Mouse (Mus musculus): ENCODE measurements around the gene Itgb1bp1.

Gene Itgb1bp1

DNA sequence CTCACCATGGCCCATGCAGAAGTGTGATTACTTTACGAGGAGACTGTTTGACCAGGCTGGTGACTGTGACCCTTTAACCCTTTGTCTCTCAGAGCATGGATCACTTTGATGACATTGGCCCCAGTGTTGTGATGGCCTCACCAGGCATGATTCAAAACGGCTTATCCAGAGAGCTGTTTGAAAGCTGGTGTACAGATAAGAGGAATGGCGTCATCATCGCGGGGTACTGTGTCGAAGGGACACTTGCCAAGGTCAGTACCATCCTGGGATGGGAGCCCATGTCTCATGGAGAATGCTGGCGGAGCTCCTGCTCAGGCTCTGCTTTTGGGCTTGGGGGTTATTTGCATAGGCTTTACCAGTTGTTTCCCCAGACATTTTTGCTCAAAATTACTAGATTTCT lies 15.2 kb upstream of the Itgb1bp1 start:
- DNase-seq (ENCODE audit: low spot score), result no peak

DNA sequence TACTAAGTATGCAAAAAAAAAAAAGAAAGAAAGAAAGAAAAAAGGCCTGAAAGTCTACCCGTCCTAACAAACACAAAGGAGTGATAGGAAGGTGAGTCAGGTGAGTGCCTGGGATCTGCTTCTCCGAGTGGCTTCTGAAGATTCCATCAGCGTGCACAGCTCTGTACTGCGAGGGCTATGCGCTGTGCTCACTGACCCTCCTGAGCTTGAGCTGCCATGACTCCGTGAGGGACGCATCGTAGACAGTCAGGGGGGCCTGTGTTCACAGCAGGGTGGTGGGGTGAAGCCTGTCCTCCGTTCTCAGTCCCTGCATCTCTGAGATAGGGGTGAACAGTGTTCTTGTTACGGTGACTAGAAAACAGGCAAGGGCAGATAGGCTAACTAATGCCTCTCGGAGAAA lies 12.8 kb upstream of the Itgb1bp1 start:
- no peak for DNase-seq (ENCODE audit: low spot score)

DNA sequence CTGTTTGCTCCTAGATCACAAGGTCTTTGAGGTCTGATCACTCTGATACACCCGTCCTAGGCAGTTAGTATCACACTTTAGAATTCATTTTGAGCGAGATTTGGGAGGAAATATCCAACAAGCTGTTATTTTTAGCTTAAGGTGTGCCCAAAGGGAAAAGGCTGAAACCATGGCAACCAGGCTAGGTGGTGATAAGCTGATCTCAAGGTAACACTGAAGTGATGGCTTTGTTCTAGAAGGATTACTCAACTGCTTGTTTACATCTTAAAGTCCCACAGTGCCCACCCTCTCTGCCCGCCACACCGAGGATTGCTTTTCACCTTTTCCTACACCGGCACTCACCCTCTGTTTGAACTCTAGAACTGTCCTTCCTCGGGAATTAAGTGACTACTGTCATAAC lies 3.6 kb upstream of the Itgb1bp1 start:
- no peak for DNase-seq (ENCODE audit: low spot score)

DNA sequence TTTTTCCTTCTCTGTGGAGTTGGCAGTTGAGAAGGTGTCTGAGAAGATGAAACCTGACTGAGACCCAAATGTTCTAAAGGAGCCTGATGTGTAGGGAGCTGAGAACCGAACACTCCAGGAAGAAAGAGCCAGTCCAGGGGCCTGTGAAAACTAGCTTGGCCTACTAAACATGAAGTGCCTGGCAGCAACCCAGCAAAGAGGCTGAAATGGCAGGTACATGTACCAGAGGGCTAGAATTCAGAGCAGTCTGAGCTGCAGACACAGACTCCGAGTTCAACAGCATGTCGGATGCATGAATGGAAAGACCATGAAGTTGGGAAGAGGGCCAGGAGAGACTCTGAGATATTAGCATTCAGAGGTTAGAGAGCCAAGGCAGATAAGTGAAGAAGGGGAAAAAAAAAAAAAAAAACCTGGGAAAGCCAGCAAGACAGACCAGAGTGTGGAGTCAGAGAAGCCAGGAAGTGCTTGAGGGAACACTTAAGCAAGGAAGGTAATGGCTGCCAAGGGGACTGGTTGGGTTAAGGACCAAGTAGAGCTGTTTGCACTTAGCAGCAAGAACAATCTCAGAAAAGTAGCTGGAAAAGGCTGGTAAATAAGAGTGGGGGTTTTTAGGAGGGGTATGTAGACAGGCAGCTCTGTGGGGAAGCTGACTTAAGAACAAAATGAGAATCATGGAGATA lies 2.8 kb upstream of the Itgb1bp1 start:
- no peak for DNase-seq (ENCODE audit: low spot score)

DNA sequence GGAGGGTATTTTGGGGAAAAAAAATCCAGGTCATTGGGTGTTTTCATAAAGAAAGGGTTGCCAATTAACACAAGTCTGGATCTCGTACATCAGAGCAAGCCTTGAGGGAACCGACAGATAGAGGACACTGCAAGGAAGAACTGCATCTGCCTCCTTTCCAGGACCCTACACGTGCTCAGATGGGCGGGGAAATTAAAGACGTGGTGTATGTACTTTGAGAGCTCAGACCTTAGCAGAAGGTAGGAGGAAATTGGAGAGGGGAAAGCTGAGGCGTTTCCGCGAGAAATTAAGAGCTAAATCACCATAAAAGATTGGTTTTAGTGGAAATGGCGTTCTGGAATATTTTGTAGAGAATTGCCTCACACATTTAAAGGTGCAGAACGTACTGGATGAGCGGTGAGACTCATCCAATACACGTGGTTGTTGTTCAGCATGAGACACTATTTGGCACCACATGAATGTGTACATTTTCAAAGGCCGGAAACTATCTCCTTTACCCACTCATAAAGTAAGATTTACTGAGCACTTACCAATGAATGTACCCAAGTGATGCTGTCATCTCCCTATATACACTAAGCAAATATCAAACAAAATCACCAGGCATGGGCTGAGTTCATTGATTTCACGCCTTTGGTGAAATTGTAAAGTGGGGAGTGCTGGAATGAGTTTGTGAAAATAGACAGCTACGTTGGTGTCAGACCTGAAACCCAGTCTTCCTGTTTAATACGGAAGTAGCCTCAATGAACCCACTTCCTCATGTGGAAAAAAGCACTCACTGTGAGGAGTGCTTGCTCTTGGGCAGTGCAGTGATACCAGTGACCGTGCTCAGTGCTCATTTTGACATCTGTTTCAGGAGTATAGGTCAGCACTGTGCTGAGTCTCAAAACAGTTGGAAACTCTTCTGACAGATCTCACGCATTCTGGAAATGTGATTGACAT lies 897 bp upstream of the Itgb1bp1 start:
- no peak for DNase-seq (ENCODE audit: low spot score)

DNA sequence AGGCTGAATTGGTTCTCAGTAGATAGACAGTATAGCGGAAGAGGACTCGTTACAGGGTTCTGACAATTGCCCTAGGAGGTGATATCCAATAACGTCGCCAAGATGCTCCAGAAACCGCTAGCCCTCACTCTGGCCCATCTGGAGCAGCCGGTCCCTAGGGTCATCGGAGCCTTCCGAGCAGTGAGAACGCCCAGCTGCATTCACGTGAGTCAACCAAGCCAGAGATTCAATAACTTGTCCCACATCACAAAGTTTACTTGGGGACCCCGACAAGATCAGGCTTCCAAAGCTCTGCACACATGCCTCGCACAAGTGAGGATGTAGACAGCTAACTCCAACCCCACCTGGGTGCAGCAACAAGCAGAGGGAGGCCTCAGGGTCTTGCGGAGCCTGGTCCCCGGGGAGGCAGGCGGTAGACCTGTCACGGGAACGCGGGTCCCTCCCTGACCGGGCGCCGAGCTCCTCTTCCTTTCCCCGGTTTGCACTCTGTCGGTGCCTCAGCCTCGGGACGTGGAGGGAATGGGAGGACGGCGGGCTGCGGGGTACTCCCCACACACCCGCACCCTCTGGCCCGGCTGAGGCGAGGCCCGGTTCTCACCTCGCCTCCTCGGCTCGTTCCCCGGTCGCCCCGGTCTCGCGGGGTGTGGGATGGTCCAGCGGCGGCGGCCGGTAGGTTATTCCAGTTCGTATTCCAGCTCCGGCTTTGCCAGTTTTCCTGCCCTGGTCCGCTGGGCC lies 409 bp downstream of the Itgb1bp1 start:
- DNase-seq (ENCODE audit: low spot score), result no peak

DNA sequence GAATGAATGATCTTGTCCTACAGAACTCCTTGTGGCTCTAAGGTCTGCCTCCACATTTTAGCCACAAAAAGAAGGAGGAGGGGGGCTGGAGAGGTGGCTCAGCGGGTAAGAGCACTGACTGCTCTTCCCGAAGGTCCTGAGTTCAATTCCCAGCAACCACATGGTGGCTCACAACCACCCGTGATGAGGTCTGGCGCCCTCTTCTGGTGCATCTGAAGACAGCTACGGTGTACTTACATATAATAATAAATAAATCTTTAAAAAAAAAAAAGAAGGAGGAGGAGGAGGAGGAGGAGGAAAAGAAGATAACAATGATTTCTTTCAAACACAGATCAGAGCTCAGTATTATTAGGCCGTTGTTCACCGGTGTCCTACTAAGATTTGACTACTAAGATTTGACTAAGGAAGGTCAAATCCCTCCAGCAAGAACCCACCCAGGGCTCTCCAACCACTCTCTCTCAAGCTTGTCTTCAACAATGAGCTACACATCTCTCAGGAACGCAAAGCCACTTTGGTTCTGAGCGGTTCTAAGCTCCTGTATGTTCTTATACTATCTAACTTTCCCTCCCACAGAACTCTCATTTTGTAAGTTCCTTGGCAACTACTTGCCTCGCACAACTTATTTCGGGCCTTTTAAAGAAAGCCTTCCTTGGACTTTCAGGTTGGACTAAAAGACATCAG lies 1.2 kb downstream of the Itgb1bp1 start, which contains the start of gene Cpsf3:
Gene Cpsf3, plus strand, starts transcription at position 631 of the 681 bp plus-strand sequence.
- no peak for DNase-seq (ENCODE audit: low spot score)

DNA sequence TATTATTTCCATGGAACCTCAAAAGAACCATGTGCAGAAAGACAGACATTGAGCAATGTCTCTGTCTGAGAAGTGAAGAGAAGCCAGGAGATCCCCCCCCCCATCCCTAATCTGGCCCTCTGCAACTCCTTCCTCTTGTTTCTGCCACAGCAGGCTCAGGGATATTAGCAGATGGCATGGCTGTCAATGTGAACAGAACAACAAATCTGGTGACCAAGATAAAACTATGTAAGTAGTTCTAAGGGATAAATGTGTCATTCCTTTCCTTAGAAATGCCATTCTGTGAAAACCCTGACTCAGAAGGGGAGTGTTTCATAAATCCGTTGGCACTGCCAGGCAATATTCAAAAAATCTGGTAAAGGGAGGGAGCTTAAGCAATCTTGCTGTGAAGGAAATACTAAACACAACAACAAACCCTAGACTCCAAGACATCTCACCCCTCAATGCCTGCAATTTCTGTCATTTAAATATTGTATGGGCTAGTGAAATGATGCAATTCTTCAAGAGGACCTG lies 8.7 kb downstream of the Itgb1bp1 start:
- no peak for DNase-seq (ENCODE audit: low spot score)

DNA sequence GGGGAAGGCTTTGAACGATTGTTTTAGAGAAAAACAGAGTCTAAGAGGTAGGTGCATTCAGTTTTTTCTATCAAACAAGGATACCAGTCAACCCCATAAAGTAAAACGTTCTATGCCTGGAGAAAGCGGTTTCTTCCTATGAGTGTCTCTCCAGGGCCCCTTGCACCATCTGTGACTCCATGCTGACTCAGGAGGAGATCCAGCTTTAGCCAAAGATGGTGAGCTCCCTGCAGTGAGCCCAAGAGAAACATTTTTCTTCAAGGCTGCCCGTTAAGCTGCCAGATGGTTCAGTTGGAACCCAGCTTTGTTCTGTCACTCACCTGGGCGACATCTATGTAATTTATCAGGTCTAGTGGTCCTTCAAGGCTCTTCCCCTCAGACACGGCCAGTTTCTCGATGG lies 11.6 kb downstream of the Itgb1bp1 start:
- no peak for DNase-seq (ENCODE audit: low spot score)

DNA sequence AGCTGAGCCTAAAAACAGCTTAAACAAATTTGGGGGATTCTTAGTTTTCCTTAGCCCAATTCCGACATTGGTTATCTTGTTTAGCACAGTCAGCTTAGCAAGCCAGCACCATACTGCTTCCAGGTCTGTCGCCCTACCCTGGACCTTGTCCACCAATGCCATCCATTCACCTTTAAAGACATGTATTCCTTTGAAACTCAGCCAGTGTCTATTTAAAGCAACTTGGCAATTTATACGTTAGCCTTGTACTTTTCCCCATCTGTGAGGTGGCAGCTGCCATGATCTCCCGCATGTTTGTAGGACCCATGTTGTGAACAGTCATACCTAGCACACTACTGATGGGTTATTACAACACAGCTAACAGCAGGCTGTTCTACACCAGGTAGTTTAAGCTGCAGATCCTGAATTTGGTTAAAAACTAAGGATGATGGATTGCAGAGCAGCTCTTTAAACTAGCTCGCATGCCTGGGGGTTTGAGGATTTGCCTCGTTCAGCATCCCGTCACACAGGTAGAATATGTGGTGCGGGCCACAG lies 17.9 kb downstream of the Itgb1bp1 start:
- DNase-seq (ENCODE audit: low spot score), result no peak

DNA sequence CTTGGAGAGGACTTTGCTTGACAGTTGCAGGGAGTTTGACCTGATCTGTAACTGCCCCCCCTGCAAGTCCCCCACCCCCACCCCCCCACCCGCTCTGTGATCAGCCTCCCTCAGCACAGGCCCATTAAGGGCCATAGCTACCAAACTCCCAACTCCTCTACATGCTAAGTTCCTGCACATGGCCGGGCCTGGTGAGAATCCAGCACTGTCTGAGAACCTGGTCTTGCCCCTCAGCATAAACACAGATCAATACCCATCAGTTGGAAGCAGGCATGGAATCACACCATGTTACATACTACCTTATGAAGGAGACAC lies 19.3 kb downstream of the Itgb1bp1 start:
- no peak for DNase-seq (ENCODE audit: low spot score)

DNA sequence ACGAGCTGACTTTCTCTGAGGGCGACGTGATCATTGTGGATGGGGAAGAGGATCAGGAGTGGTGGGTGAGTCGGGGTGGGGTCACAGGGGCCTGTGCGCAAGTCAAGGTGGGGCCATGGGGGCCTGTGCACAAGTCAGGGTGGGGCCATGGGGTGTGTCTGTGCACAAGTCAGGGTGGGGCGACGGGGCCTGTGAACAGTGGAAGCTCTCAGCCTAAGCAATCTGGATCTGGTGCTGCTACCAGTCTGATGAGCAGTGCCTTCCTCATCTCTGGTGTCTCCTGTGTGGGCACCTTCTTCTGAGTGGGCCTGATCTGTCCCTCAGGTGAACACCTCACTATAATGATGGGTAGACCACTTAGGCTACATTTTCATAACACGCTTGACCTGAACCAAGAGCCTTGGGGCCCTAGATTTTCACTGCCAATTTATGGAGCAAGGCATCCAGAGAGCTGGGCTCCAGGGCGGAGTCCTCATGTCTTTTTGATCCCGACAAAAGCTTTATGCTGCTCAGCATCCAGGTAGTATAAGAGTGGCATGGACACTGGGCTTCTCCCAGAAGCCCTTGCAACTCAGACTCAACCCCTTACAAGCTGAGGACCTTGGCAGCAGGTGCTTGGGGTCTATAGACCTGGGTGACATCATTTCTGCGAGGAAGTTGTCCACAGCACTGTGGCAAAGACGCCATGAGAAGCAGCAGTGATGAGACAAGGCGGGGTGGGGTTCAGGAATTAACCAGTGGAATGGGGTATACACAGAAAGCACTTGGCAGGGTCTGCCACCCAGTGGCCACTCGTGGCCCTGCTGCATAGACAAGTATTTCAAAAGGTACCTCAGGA lies 19.9 kb downstream of the Itgb1bp1 start:
- peak; percentile 38 for DNase-seq (ENCODE audit: low spot score)

DNA sequence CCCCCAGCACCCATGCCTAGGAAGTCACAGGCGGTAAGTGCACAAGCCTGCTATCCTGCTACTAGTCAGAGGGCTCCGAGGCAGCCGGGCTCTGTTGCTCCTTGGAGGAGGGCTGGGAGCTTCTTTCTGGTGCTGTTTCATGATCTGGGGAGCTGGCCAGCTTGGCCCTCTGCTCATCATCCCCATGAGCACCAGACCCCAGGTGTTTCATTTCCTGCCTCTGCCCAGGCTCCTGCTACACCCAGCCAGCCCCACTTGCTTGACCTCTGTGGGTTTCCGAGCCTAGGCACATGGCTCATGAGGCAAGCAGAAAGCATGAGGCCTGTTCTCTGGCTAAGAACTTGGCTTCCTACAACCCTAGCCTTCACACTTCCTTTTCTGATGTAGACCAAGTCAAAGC lies 20.6 kb downstream of the Itgb1bp1 start:
- no peak for DNase-seq (ENCODE audit: low spot score)

DNA sequence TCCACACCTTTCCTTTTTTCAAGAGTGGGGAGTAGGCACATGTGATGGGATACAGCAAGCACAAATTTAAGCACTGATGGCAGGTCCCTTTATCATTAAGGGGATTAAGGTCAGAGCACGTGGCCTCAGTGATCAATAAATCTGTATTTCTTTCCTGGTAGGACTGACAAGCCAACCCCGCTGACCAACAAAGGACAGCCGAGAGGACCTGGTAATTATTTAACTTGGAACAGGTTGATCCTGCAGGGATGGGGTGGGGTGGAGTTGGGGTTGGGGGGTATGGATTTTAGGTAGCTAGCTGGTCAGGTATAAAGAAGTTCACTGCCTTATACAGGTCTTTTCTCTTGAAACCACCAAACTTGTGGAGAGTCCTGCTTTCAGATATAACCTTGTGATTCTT lies 21.1 kb downstream of the Itgb1bp1 start:
- no peak for DNase-seq (ENCODE audit: low spot score)

DNA sequence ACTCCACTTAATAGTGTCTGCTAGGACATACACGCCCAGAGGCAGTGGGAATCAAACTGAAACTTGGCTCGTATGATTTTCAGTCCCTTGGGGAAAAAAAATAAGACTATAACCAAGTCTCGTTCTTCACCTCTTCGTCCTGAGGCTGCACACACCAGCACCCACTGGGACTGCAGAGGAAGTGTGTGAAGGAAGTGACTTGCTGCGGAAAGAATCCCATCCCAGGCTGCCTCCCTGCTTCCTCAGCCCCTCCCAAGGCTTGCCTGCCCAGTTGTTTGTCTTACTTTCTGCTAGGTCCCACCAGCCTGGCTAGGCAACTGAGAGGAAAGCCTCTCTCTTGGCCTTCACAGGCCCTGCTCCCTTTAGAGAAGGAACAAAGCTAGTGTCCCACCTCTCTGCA lies 21.8 kb downstream of the Itgb1bp1 start:
- no peak for DNase-seq (ENCODE audit: low spot score)

DNA sequence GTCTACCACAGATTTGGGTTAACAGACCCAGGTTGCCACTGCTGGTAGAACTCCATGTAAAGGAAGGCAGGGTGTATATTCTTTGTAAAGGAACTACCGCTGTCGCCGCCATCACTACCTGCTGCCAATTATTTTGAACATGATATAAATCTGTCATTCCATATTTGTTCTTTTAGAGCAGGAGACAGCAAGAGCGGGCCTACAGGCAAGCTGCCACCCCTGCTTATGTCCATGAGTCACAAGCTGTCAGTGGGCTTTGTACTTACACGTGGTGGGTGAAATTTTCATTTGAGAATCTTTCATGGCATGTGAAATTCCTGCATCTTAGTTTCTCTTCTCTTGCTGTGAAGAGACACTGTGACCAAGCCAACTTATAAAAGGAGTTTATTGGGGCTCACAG lies 22.8 kb downstream of the Itgb1bp1 start:
- DNase-seq (ENCODE audit: low spot score), result no peak

DNA sequence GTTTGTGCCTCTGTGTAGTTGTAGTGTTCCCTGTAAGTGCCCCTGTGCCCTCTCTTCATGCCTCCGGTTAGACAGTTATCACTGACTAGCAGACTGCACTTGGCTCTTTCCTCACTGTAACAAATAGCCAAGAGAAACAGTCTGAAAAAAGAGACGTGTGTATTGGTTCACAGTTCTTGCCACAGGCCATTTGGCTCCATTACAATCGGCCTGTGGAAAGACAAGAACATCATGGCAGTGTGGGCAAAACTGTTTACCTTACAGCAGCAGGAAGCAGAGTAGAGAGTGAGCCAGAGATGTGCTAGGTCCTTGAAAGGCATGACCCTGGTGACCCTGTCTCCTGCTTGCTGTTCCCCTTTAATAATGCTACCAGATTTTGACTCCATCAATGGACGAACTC lies 24.6 kb downstream of the Itgb1bp1 start:
- no peak for DNase-seq (ENCODE audit: low spot score)

DNA sequence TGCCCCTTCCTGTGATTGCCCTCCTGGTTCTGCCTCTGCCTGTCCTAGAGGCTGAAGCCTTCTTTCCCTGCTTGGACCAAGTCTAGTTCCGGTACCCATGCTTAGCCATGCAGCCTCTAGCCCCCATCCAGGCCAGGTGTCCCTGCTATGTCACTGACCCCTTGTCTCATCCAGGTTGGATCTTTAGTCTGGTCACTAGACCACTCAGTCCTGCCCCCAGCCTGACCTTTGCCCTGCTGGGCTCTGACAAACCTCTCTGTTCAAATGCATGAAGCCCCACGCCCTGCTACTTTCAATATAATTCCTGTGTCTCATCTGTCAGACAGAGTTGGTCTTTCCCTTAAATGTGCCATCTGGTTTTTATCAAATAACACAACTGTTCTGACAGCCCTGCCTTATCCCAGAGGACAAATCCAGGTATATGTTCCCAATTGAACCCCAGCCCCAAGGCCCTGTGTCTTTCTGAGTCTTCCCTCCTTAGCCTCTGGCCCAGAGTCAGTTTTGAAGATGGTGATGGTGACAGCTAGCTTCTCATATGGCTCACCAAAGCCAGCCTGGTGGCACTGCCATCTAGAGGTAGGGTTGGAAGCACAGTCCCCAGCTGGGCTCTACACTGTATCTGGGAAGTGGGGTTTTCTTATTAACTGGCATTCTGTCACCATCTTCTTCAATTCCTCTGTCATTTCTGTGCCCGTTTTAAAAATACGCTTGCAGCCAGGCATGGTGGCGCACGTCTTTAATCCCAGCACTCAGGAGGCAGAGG lies 25.4 kb downstream of the Itgb1bp1 start:
- DNase-seq (ENCODE audit: low spot score), result no peak

DNA sequence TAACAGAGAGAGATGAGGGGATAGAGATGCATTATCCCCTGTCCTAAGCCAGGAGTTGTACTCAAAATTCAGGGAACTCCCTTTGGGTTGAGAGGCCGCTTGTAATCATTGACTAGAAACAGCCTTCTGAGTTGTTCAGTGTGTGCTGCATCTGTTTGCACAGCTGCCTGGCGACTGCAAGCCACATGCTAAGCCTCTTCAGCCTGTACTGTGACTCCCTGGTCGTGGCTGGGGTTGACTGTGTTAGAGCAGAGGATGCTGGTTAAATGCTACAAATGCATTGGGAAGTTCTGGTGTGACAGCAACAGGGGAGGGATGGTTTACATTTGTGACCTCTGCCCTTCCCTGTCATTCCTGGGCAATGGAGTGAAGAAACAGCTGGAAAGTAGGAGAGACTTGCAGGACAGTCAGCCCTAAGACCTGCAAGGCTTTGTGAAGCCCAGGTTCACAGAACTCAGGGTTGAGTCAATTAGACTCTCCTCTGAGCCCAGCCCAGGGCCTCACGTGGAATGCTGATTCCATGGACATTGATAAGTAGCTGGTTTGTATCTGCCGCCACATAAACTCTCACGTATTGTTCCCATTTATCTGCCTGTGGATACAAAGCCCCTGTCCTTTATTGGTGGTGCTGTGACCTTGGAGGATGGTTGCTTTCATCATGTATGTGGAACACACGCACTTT lies 38.2 kb downstream of the Itgb1bp1 start:
- DNase-seq (ENCODE audit: low spot score), result no peak

Data from ovary, postnatal 14 days (tissue).